In the genomic region with DNA sequence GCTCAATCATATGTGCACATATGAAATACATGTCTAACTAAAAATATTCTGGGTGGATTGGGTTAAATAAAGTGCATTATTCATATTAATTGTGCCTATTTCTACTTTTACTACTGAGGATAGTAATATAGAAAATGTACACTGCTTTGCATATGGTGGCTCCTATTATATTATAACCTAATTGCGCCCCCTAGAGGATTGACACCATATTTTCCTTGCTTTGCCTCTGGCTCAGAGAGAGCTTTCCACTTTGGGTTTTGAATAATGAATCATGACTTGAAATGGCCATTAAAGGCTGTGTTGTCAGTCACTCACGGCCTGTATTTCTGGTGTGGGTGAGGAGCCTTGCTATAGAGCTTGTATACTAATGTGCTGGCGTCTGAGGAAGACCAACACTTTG, we compare ENCODE assay signal across 12 mouse cellular contexts. TPM values are rescaled to one million over a fixed set of nuclear protein-coding genes. Genes with fewer than 3 reads are reported as not detected.
A peak's percentile ranks its signal among the peaks of the same experiment; 100 is the strongest.
DNase-seq lines count a peak whose midpoint lies in the region; ATAC-seq and TF ChIP-seq lines count a peak whose summit lies in the region.
"Had no signal": no experiment of that assay in that cellular context is flagged by ENCODE, and none has a peak within 500 bp of the region (broad histone marks: within the 10 kb centered on the region; RNA-seq: fewer than 3 reads in every experiment).

No protein-coding gene starts in this region.

- WGBS in forebrain, embryonic 13.5 days = 59% methylated on average over 3 of the region's 3 CpGs

- H3K4me1 ChIP-seq in CH12.LX (ENCODE audit: control insufficient read depth in 1 of 2, insufficient read depth in 2 of 2) = peaks cover 0 to 17% of the 10 kb centered on the region in 2 experiments; a peak in 1 of 4 replicates
- H3K4me1 ChIP-seq in forebrain, embryonic 13.5 days = peaks cover 20% of the 10 kb centered on the region

- peak; percentile 47 for TF ChIP-seq CTCF in left cerebral cortex, adult 2 months (IDR thresholded peaks at IDR 0.05)
- TF ChIP-seq CTCF in CH12.LX (conservative IDR thresholded peaks at IDR 0.05 in 1 of 2, IDR thresholded peaks at IDR 0.05 in 1 of 2; ENCODE audit: low read depth in 2 of 2, low read length in 2 of 2) = peak; percentile 59 to 63

- no peak overlapping the region for H3K27ac ChIP-seq in left cerebral cortex, adult 2 months
- H3K27ac ChIP-seq in CH12.LX (ENCODE audit: insufficient read depth, low read depth) = no peak overlapping the region
- no peak overlapping the region for H3K27ac ChIP-seq in forebrain, embryonic 13.5 days
- H3K27ac ChIP-seq: macrophage had no signal

- H3K27me3 ChIP-seq in CH12.LX (replicated peaks) = no peaks in the 10 kb centered on the region
- H3K27me3 ChIP-seq in forebrain, embryonic 13.5 days = peaks cover 5% of the 10 kb centered on the region

- peak; percentile 60 for DNase-seq in embryo, embryonic 10.5 days (ENCODE audit: low spot score)
- DNase-seq in embryo, embryonic 10 days (ENCODE audit: low spot score) = no peak
- no peak for DNase-seq in left cerebral cortex, adult 2 months (ENCODE audit: extremely low spot score in 1 of 2, low spot score in 2 of 2)
- no peak for DNase-seq in left cerebral cortex, adult 9 months (ENCODE audit: low spot score in 2 of 2)
- DNase-seq in CH12.LX (ENCODE audit: extremely low read depth) = peak; percentile 49
- peak; percentile 16 to 32 for DNase-seq in cerebellum, postnatal 14 days
- DNase-seq in ovary, adult 18-20 months (ENCODE audit: low spot score) = no peak
- DNase-seq: kidney, adult 11 months; thymus, postnatal 36 days had no signal

- no peaks in the 10 kb centered on the region for H3K36me3 ChIP-seq in CH12.LX (replicated peaks in 1 of 2; ENCODE audit: control insufficient read depth in 1 of 2, insufficient read depth in 1 of 2, low read length in 1 of 2)
- no peaks in the 10 kb centered on the region for H3K36me3 ChIP-seq in forebrain, embryonic 13.5 days (ENCODE audit: poor library complexity, severe bottlenecking)
- H3K36me3 ChIP-seq: G1E had no signal

- intact Hi-C loops in left cerebral cortex, adult 2 months (cut with DNase I) = no loop called here

- no peak overlapping the region for H3K9ac ChIP-seq in CH12.LX (ENCODE audit: insufficient read depth, low read depth)
- no peak overlapping the region for H3K9ac ChIP-seq in forebrain, embryonic 13.5 days

- no peak for TF ChIP-seq EP300 in CH12.LX (IDR thresholded peaks at IDR 0.05; ENCODE audit: low read length)

- ATAC-seq in forebrain, embryonic 13.5 days = no peak

- in situ Hi-C loops in CH12.LX (cut with MboI; ENCODE audit: low pct_ligation_motif_present, low pct_unique_long_range_greater_than_20kb, low sequenced_read_pairs) = loop anchor here (5.0 kb wide), 1 partner anchor 87 kb away; no protein-coding TSS in a partner anchor

- no peak for TF ChIP-seq POLR2A in CH12.LX (IDR thresholded peaks at IDR 0.05; ENCODE audit: low read depth, low read length)

- no peaks in the 10 kb centered on the region for H3K79me2 ChIP-seq in CH12.LX (replicated peaks; ENCODE audit: control insufficient read depth, extremely low read depth, insufficient read depth, poor library complexity, severe bottlenecking)

- no peak overlapping the region for H3K4me3 ChIP-seq in left cerebral cortex, adult 2 months
- no peak overlapping the region for H3K4me3 ChIP-seq in CH12.LX (replicated peaks in 1 of 3; ENCODE audit: low read depth in 2 of 3, low read length in 2 of 3, poor library complexity in 1 of 3)
- H3K4me3 ChIP-seq in forebrain, embryonic 13.5 days = no peak overlapping the region

- dilution Hi-C loops in CH12.LX (cut with MboI; ENCODE audit: extremely low pct_ligation_motif_present, extremely low pct_unique_long_range_greater_than_20kb, low sequenced_read_pairs) = no loop called here

- peak; percentile 38 for TF ChIP-seq RAD21 in CH12.LX (IDR thresholded peaks at IDR 0.05; ENCODE audit: low read depth, low read length)

- H3K9me3 ChIP-seq in CH12.LX (replicated peaks; ENCODE audit: low read length) = no peaks in the 10 kb centered on the region
- H3K9me3 ChIP-seq in forebrain, embryonic 13.5 days (replicated peaks) = no peaks in the 10 kb centered on the region
- H3K9me3 ChIP-seq: G1E had no signal

- no peak overlapping the region for H3K4me2 ChIP-seq in CH12.LX (ENCODE audit: insufficient read depth, low read depth, poor library complexity, severe bottlenecking)
- no peak overlapping the region for H3K4me2 ChIP-seq in forebrain, embryonic 13.5 days

TF ChIP-seq in CH12.LX, 34 proteins besides CTCF, POLR2A, EP300 and RAD21:
- TF ChIP-seq USF1 (IDR thresholded peaks at IDR 0.05; ENCODE audit: low read depth, low read length) (no peak), USF2 (conservative IDR thresholded peaks at IDR 0.05; ENCODE audit: low read depth, low read length) (no peak), BHLHE40 (IDR thresholded peaks at IDR 0.05; ENCODE audit: low read depth, low read length) (no peak), JUND (conservative IDR thresholded peaks at IDR 0.05; ENCODE audit: low read depth, low read length) (no peak), JUN (IDR thresholded peaks at IDR 0.05; ENCODE audit: insufficient read depth, low read depth, low read length) (no peak), MXI1 (IDR thresholded peaks at IDR 0.05; ENCODE audit: low read depth, low read length) (no peak), NELFE (IDR thresholded peaks at IDR 0.05; ENCODE audit: low read depth, low read length) (no peak), RCOR1 (conservative IDR thresholded peaks at IDR 0.05; ENCODE audit: low read depth, low read length) (no peak), GABPA (IDR thresholded peaks at IDR 0.05; ENCODE audit: insufficient replicate concordance, low read depth, low read length) (no peak), ETS1 (conservative IDR thresholded peaks at IDR 0.05; ENCODE audit: low read depth, low read length) (no peak), CHD2 (IDR thresholded peaks at IDR 0.05; ENCODE audit: low read length) (no peak), MAX (IDR thresholded peaks at IDR 0.05; ENCODE audit: low read length) (no peak), ZKSCAN1 (IDR thresholded peaks at IDR 0.05; ENCODE audit: borderline replicate concordance, low read depth, low read length) (no peak), TBP (conservative IDR thresholded peaks at IDR 0.05; ENCODE audit: low read depth, low read length) (no peak), CHD1 (IDR thresholded peaks at IDR 0.05; ENCODE audit: low read depth, low read length) (no peak), MAFK (IDR thresholded peaks at IDR 0.05; ENCODE audit: insufficient replicate concordance, low read length) (no peak), MAZ (IDR thresholded peaks at IDR 0.05; ENCODE audit: low read depth, low read length) (no peak), ZMIZ1 (IDR thresholded peaks at IDR 0.05; ENCODE audit: low read depth, low read length) (no peak), IRF4 (IDR thresholded peaks at IDR 0.05; ENCODE audit: low read depth, low read length) (no peak)

RNA-seq across cellular contexts. Expression of a gene that starts 59.1 kb away (rescaled TPM):
- 10 to 100 TPM; 18.2 to 22.8 TPM for total RNA-seq in left cerebral cortex, adult 2 months (2021)
- total RNA-seq in CH12.LX (2012; rRNA removed) (10.3 and 10.5 TPM in 2 replicates), CH12.LX (2014; rRNA removed) (22.8 and 27.6 TPM in 2 replicates)
- polyA plus RNA-seq in CH12.LX (2012; ENCODE audit: insufficient read length, low read depth) = 23.4 and 27.6 TPM in 2 replicates
- 68.1 and 68.9 TPM in 2 replicates for polyA plus RNA-seq in forebrain, embryonic 13.5 days (2015; fragmentation: Nextera tagmentation; extraction: Ambion mirVana)

Comparison
In these comparisons a context has a peak if more than half of its experiments do, and no peak if none do; other contexts are left out.
1. DNase-seq: peak in embryo, embryonic 10.5 days (single experiment), CH12.LX (single experiment) and cerebellum, postnatal 14 days (2 of 2); none in embryo, embryonic 10 days (single experiment), left cerebral cortex, adult 2 months (0 of 2), left cerebral cortex, adult 9 months (0 of 2) and ovary, adult 18-20 months (single experiment).